Mouse (Mus musculus) testis, postnatal 10 days (tissue): ENCODE data around the gene Myo1d.

Experiments
- DNase-seq: peaks from one replicate; pipeline ENCODE4 v3.0.0; 2021; ENCODE audit warnings: low spot score

Myo1d gene

DNA sequence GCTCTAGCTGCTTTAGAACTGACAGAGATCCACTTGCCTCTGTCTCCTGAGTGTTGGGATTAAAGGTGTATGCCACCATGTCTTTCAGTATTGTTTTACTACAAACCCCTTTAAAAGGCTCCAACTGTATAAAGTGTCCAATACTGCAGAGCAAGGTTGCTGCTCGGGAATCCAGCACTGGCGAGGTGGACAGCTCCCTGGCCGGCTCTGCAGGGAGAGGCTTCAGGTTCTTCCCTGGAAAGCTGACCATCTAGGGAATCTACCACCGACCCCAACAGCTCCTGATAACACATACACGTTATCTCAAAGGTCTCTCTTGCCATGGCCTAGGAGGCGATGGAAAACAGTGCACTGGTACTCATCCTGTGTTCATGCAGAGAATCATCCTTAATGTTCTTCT lies 166.3 kb downstream of the Myo1d start:
- DNase-seq: peak; percentile 74

DNA sequence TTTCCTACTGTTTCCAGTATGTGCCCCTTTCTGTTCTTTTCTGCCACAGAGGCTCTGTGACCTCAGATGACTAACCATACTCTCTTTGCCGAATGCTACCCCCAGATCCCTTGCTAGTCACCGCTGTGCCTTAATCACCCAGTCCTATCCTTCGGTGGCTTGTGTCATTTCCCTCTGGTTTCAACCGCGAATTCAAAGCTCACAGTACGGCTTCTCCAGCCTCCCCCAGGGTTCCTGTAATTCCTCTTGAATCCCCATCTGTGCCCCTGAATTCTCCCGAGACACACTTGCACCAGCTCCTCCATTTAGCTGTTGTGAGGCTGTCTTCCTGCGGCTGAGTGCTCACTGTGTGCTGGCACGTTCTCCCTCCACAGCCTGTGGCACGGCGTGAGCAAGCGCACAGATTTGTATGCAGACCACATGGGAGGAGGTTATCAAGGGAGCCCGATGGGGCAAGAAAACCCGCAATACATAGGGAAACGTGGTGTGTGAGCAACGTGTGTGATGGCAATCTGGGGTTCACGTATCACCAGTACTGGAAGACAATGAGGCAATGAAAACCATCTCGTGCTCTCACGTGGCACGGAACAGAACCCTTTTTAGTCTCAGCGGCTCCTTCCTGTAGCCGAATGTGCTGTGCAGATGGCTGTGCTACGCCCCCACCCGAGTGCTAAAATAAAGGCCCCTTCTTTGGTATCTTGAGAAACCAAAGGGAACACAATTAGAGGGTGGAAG lies 177.0 kb downstream of the Myo1d start:
- no peak for DNase-seq

DNA sequence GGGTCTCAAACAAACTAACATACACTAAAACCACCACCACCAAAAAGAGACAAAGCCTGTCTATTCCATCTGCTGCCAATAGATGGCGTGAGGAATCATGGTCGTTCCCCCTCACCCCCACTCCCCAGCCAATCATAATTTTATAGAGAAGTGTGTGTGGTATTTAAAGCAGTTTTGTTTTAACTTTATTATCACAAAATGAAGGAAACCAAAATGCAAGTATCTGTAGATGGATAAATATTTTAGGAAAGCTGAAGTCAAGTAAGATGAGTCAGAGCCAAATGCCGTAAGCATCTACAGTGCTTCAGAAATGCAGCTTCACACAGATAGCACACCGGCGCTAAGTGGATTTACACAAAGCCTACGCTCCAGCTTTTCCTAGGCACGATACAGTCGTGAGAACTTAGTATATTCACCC lies 177.8 kb downstream of the Myo1d start:
- no peak for DNase-seq

DNA sequence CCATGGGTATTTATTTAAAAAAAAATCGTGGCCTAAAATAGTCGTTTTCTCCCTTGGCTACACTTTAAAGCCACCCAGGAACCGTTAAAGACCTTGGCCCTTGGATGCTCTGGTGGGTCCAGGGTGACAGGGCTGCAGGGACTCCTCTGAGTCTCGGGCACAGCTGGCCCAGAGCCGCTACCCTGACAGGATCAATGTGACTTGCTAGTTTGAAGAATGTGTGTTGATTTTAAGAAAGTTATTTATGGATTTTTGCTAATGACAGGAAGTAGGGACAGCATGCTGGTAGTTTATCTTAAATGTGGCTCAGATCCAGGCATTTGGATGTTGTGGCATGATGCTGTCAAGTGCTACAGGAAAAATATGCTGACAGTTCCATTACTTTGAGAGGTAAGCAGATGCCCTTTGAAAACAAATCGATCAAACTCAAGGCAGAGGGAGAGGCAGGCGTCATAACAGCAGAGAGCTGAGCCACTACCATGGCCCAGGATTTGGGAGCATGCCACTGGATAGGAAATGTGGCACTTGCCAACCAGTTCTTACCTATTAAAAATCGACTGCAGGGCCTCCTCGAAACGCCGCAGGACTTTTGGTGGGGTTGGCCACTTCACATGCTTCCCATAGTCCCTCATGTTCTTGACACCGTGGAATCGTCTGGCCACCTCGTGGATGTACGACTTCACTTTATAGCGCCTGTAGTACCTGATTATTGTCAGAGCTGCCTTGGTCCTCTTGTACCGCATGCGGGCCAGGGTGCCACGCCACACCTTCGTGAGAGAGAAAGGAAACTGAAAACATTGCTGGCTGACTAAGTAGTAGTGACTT lies 178.6 kb downstream of the Myo1d start:
- no peak for DNase-seq

DNA sequence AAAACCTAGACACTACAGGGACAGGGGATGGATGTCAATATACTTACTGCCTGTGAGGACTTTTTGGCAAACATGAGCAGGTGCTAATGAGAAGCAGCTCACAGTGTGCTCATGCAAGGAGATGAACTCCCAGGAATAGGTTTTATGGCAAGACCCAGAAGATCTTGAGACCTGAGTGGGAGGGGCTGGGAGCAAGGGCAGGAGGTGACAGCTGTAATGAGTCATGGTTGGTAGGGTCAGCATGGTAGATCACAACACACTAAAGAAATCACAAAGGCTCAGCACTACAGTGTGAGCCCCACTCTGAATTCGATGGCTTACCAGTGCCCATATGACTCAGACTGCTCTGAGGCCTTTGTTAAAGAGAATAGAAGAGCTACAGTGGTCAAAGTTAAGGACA lies 184.3 kb downstream of the Myo1d start:
- DNase-seq: no peak

DNA sequence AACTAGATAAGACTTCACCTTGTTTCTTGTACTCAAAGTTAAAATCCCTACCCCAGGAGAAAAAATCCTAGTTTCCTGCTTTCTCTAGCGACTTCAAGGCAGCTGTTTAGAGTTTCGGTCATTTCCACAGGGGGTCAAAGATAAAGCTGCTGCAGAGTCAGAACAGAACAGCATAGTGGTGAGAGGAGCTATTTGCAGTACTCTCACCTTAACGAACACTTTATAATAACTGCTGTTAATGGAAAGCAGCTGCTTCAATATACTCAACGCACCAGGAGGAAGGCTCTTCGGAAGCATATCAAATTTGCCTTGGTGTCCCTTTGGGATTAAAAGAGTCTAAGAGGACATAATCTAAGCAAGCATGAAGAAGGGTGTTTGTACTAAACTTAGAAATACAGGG lies 190.4 kb downstream of the Myo1d start:
- no peak for DNase-seq

DNA sequence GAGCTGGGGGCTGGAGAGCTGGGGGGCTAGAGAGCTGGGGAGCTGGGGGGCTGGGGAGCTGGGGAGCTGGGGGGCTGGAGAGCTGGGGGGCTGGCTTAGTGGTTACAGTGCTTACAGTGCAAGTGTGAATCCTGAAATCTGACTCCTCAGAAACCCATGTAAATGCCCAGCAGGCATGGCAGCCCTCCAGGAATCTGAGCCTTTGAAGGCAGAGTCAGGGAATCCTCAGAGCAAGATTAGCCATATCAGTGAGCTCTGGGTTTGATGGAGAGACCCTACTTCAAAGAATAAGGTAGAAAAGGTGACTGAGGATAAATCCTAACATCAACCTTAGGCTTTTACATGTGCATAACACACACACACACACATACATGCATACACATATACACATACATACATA lies 194.1 kb downstream of the Myo1d start:
- DNase-seq: no peak

DNA sequence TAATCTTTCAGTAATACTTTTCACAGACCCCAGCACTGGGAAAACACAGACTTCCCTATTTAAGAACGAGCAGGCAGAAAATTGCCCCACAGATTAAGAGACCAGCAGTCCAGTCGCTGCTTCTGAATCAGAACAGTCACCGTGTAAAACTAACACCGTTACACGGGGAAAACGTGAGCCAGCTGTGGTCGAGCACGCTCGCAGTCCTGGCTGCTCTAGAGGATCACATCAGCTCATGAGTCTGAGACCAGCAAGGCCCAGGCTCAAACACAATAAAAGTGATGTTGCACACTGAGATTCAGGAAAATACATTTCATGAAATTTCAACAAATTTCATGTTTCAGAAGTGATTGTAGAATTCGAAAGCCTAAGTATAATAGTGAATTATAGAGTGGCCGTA lies 194.6 kb downstream of the Myo1d start:
- DNase-seq: no peak

DNA sequence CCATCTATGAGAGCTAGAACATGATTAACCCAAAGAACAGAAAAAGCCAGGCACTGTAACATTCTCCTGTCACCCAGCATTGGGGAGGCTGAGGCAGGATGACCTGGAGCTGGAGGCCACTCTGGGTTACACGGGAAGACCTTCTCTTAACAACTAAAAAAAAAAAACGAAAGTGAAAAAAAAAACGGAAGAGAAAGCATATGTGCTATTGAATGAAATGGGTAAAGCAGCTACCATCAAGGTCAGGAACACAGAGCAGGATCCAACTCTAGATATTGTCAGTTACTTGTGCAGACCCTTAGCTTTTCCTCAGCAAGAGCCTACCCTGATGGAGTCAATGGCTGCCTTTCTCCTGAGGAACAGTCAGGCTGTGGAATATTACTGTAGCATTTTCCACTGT lies 199.3 kb downstream of the Myo1d start:
- no peak for DNase-seq

DNA sequence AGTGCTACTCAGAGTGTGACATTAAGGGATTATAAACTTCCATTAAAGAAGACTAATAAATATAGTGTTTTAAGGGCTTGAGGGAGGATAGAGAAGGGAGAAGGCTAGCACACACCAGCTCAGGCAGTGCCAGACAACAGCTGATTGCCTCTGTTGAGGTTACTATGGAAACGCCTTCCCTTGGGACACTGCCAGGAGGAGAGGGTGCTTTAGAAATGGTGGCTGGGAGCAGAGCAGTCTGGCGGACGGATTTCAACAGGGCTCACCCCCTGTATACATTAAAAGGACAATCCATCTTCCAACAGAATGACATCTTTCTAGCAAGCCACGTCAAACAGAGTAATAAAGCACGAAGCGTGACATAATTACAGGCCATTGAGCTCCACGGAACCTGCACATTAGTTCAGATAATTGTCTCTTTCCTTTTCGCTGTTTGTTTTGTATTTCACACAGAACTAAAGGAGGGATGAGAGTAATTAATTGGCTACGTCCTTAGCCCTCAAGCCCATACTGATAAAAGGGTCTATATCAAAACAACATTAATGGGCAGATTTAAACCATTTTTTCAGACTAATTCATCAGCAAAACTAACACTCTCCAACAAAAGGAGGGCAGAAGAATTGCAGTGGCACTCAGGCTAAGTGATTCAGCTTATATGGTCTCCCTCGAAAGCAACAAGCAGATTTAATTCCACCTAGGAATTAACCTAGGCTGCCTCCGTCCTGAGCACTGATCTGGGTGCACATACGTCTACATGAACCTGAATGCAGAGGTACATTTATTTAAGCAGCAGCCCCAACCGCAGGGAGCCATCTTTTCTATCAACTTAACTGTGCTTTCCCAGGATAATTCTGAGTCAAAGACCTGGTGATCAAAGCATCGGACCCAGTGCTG lies 201.8 kb downstream of the Myo1d start:
- peak; percentile 72 for DNase-seq

DNA sequence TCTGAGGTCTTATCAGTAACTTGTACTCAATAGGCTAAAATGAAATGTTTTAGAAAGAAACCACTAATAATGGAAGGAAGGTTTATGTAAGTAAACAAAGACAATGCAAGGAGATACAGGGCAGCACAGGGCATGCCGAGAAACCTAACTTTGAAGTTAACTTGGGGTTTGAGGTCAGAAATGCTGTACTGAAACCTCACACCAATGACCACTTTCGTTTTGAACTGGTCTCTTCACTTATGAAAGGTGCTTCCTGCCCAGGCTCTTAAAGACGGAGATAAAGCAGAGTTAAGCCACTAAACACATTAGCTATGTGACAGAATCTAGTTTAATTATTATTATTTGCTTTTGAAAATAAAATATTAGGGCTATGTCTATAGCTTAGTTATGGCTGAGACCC lies 204.0 kb downstream of the Myo1d start:
- DNase-seq: no peak

DNA sequence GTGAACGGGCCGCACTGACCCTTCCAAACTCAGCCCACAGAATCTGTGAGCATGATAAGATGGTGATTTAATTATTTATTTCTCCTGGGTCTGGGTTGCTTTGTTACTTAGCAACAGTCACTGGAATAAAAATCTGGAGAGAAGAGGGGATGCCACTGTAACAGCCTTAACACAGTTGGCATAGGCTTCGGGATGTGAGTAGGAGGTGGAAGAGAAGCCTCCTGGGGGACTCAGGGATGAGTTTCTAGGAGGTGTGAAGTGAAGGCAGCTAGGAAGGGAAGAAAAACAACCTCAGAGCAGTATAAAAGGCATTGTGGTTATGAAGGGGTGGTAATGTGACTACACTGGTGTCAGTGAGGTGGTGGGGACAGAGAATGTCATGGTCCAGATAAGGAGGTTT lies 213.5 kb downstream of the Myo1d start:
- DNase-seq: no peak

DNA sequence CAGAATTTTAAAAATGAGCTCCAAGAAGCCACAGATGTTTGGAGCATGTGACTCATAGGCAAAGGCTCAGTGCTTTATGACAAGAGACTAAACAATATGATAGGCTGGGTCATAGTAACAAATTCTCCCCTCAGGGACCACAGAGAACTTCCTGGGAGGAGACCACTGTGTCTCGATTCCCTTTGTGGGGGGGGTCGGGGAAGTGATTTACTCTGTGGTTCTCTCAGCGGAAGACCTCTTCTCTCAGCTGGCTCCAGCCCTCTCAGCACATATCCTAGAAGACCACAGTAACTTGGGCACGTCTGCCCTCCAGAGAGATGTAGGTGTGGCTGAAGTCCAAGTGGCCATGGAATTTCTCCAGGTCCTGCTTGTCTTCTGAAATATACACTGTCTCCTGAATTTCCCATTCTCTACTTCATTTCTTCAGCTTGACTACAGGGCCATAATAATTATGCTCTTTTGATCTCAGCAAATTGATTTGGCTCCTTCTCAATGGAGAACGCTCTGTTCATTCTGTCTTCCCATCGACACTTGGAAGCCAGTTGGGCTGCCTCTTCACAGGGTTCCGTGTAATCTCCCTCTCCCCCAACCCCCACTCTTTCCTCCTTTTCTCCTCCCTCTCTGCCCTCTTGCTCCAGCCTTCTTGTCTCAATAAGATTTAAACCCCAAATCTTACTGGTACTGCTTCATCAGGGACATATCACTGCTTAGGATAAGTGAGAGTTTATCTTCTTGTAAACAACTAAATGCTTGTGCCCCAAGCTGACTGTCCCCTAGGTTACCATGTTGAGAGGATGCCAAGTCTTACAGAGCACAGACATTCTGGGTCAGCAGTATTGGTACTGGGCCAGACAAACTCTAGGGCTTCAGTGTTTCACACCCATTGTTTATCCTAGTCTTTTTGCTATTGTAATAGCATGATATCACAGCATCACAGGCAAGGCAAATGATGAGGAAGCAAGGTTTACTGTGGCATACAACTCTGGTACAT lies 214.6 kb downstream of the Myo1d start:
- DNase-seq: no peak

DNA sequence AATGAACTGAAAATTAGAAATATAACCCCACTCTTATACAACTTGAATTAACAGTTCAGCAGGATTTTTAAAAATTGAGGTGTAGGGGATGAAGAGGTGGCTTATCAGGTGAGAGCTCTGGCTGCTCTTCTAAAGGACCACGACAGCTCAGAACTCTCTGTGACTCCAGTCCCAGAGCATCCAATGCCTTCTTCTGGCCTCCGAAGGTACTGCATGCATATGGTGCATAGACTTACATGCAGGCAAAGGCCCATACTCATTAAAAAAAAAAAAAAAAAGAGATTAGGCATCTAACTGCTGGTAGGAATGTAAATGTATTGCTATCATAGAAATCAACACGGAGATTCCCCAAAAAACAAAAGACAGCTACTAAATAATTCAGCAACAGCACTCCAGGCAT lies 217.3 kb downstream of the Myo1d start:
- no peak for DNase-seq

DNA sequence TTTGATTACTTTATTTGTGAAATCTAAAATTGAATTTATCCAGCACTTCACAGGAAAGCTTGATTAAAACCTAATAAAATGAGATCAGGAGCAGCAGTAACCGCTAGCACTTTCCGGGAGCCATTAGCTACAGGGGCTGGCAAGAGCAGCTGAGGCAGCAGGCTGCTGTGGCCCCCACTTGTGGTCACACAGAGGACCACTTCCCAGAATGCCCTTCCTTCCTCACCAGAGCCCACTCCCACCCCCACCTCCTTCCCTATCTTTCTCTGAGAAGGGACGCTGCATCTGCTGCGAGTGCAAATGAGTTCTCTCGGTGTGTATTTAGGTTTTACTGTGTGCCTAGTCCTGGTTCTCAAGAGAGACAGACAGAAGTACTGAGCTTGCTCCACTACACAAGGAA lies 219.1 kb downstream of the Myo1d start:
- no peak for DNase-seq

DNA sequence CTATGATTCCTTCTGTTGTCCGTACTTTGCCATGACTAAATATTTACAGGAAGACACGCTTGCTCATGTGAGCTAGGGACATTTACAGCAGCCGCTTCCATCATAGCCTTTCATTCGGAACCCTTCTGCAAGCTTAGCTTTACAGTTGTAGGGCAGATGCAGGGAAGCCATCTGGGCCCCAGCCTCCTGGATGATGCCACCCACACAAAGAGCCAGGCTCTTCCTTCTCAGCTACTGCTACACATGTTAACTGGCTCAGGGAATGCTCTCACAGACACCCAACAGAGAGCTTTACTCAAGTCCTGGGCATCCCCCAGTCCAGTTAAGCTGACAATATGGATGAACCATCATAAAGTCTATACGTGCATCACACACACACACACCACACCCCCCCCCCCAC lies 224.4 kb downstream of the Myo1d start:
- no peak for DNase-seq

DNA sequence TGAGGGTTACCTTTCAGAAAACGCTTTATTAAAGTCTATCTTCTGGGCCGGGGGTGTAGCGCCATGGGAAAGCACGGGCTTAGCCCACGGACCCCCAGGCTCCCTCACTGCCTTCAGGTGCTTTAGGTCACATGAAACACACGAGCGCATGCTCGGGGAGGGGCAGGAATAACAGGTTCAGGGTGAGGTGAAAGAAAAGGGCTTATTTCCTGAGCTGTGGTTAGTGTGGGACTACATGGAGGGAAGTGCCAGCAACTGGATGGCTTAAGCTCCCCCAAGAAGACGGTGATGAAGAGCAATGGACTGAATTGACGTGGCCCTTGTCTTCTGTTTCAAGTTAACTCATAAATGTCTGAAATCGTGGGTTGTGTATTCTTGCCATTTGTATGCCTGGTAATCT lies 226.8 kb downstream of the Myo1d start:
- DNase-seq: no peak

DNA sequence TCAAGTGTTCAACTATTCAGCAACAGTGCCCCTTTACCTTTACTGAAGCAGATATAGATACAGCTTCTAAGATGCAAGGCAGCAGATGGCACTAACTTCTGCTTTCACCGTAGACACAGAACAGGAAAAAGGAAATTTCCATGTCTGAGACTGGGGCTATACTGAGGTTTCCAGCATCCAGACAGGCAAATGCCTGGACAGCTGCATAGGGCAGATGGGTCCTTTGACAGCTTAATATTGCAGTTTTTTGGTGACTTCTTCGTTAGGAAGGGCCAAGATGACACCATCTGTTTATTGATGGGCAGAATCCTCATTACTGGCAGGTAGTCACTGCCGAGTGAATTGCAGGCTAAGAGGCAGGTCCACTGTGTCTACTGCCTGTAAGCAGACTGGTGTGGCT lies 228.2 kb downstream of the Myo1d start:
- no peak for DNase-seq

DNA sequence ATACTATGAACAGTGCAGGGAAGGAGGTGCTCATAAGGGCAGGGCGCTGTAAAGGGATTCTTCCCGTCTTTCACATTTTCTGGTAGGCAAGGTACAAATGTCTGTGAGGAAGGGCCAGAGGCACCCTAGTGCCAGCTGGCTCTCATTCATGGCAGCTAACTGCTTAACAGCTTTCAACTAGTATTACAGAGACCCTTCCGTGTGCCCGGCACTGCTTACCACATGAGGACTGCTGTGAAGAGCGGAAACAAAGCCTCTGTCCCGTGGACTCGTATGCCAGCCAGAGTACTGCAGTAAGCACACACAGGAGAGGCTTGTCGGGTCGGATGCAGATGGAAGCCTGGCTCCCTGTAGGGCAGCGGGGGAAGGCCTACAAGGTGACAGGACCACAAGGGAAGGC lies 229.6 kb downstream of the Myo1d start:
- no peak for DNase-seq

DNA sequence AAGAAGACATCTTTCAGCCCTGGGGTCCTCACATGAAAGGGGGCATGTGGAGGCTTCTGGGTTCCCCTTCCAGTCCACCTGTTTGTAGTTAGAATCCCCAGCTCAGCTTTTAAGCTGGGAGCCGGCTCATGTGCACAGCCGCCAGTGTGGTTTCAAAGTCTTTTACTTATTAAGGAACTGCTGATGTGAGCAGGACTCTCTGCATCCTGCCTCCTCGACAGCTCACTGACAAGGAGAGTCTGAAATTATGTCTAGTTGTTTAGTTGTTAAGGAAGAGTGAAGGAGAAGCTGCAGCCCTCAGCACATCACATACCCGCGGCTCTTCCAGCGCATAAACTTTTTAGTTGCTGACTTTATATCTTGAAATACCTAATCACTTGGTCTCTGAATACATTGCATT lies 230.0 kb downstream of the Myo1d start:
- no peak for DNase-seq

DNA sequence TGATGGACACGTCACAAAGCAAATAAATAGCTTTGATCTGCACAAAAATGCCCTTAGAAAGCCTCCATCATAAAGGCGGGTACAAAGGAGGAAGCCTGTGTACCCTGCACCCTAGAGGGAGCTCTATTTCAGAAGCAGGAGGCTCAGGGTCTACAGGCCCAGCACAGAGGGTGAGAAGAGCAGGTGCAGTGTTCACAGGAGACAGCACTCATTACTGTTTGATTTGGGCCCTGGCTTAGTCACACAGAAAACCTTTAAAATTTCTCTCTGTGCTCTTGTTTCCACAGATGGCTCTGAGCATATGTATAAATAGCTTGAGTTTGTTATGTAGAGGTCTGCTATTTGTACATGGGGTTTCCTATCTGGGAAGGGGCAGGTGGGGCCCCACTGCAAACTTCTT lies 233.6 kb downstream of the Myo1d start:
- DNase-seq: no peak
